Mouse (Mus musculus): ENCODE data around the gene Gpr152.

Gene Gpr152

DNA sequence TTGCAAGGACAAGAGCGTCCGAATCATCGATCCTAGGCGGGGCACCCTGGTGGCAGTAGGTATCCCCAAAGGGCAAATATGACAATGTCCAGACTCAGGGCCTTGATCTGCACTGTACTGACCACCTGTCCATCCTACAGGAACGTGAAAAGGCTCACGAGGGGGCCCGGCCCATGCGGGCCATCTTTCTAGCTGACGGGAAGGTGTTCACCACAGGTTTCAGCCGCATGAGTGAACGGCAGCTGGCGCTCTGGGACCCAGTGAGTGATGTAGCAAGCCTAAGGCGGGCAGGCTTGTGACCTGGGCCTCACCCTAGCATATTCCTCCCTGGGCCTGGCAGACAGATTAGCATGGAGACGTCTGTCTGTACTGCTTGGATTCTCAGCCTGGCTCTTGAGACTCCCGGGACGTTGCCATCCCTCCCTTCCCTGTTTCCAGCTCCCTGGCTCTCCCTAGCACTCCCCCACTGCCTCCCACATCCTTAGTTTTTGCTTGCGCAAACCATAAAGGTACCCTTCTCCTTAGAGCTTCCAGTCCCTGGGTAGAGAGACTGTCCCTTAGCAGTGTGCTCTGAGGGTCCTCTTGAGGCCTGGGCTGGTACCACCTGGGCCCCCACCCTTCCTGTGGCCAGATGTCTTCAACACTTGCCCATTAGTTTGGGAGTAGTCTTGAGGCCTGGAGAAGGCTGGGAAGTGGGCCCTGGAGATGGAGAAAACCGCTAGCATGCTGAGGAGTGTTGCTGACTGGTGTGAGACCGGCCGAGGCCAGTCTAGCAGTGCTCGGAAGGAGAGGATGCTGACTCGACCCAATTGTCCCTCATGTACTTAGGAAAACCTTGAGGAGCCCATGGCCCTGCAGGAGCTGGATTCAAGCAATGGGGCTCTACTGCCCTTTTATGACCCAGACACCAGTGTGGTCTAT, 11.2 kb downstream of the Gpr152 start:
- DNase-seq (ENCODE audit: low spot score) = peak; percentile 71

DNA sequence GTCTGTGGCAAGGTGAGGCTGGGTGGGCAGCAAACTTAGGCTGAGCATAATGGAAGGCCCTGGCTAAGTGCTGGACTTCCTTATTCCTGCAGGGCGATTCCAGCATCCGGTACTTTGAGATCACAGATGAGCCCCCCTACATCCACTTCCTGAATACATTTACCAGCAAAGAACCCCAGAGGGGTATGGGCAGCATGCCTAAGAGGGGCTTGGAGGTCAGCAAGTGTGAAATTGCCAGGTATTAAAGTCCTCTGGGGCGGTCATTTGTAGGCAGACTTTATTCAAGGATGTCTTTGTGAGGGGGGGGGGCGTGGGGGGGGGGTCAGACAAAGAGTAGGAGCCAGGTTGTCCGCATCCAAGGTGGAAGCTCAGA, 11.9 kb downstream of the Gpr152 start:
- DNase-seq (ENCODE audit: low spot score) = no peak

DNA sequence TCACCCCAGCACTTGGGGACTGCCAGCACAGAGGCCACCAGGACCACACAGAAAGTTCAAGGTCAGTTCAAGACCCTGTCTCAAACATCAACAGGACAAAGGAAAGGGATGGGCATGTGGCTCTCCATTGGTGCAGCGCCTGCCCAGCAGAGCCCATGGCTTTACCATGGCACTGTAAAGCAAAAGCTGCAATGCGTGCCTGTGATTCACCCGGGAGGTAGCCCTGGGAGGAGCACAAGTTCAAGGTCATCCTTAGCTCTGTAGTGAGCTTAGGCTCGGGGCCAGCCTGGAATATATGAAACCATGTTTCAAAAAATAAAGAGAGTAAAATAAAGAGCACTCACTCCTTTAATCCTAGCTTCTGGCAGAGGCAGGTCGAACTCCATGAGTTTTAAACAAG, 12.3 kb downstream of the Gpr152 start:
- DNase-seq (ENCODE audit: low spot score) = no peak

DNA sequence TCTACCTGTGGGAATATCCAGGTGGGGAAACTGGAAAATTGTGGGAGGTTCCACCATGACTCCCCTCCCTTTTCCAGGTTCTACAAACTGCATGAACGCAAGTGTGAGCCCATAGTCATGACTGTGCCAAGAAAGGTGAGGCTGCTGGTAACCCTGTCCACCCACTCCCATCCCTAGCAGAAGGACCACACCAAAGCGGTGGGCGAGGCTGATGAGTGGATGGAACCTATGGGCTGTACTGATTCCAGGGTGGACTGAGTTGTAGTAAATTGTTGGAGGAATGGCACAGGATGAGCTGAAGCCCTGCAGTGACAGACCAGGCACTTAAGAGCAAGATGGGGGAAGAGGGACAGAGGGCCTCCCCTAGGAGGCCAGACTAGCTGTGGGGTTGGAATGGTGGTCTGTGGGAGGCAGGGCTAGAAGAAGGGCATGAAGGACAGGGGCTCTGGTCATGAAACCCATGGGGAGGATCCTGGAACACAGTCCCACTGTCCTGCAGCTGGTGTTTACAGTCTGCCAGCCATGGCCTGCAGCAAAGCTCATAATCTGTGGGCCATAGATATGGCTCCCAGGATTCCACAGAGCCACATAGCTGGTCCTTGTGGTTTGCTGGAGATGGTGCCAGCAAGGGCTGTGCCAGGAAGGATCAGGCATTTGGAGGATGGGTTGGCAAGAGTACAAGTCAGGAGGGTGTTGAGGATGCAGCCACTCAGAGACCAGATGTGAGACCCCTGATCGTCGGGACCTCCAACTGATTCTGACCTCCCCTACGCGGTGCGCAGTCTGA, 13.1 kb downstream of the Gpr152 start:
- no peak for DNase-seq (ENCODE audit: low spot score)

DNA sequence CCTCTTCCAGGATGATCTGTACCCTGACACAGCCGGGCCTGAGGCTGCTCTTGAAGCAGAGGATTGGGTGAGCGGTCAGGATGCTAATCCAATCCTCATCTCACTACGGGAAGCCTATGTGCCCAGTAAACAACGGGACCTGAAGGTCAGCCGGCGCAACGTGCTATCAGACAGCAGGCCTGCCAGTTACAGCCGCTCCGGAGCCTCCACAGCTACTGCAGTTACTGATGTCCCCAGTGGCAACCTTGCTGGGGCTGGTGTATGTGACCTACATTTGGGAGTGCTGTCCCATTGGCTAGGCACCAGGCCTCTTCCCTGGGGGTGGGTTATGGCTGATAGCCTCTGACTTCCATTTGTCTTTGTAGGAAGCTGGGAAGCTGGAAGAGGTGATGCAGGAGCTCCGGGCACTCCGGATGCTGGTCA, 13.7 kb downstream of the Gpr152 start, which contains the start of gene Ptprcap:
TSS of gene Ptprcap (plus strand) at position 373 of the 423 bp plus-strand sequence.
- DNase-seq (ENCODE audit: low spot score) = no peak

DNA sequence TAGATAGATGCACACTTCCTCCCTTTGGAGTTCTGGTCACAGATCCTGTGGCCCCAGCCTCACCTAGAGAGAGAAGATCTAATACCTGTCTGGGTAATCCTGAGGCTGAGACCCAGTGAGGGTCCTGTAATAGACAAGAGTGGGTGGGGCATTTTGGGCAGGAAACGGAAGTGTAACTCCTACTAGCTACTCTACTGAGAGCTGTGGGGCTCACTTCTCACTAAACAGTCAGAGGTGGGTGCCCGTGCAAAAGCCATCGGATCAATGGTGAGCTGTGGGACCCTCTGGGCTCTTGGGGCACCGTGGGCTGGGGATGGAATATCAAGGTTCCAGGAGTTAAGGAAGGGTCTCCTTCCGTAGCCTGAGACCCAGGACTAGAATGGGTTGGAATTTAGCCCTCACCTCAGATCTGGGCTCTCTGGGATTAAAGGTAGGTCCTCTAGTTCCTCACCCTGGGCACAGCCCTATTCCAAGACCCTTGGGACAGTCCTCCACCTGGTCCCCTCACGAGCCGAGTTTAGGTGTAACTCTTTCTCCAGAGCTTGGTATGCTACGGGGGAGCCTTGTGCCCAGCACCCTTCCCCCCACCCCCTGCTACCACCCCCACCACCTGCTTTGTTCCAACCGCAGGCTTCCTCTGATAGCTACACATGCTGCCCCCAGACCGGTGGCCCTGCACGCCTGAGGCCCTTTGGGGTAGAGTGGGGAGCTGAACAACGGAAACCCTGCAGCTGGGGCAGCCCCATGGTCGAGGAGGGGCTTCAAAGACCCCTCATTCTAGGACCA, 15.0 kb downstream of the Gpr152 start:
- DNase-seq (ENCODE audit: low spot score) = no peak

DNA sequence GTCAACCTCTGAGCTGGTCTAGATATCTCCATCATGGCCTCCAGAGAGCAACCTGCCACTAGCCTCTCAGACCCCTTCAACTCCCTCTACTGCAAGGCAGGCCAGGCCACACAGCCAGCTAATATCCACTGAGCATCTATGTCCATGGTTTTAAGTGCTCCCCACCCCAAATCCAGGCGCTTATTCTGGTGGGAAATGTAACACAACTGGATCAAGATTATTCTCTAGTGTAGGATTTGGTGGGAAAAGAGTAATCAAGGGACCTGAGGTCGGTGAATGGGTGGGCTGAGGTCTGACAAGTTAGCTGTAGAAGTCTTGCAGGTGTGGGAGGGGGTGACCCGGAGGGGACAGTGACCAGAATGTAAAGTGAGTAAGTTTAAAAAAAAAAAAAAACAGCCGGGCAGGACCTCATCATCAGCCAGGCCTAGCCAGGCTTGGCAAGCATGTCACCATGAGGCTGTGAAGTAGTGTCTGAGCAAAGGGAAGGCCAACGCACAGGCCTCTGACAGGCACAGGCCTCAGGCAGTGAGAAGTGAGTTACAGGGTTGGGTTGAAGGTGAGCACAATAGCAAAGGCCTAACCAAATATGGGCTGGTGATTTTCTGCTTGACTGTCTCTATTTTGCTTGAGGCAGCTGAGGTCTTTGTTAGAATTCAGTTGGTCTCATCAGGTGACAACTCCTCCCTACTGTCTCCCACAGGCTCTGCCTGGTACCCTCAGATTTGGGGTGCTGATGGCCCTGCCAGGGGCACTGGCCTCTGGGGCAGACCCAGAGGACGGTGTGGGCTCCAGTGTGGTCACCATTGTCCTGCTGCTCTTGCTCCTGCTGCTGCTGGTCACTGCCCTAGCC, 15.9 kb downstream of the Gpr152 start:
- no peak for DNase-seq (ENCODE audit: low spot score)

DNA sequence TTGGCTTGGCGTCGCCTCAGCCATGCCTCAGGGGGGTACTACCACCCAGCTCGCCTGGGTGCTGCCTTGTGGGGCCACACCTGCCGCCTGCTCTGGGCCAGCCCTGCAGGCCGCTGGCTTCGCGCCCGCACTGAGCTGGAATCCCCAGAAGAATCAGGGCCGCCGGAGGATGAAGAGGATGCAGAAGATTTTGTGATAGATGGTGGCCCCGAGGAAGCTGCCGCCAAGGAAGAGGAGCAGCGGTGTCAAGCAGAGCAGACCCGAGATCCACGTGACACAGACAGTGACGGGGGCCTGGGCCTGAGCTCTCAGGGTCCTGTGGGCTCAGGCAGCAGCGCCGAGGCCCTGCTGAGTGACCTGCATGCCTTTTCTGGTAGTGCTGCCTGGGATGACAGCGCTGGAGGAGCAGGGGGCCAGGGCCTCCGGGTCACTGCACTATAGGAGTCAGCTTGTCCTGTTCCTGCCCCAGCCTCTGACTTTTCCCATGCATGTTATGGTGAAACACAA, 16.5 kb downstream of the Gpr152 start:
- no peak for DNase-seq (ENCODE audit: low spot score)

DNA sequence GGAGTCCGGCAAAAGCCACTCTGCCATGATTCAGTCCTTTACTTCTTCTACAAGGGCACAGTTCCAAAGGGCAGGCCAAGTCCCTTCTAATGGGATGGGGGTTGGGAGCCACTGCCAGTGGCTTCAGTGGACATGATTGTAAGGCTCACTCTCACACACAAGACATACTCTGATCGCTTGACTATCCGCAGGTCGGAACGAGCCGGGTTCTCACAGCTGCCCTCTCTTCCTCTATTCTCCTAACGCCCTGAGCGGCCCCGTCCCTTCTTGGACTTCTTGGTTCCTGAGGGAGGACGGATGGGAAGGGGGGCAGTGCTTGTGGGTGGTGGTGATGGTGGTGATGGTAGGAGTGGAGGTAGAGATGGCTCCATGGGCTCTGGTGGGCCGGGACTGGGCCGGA, 17.2 kb downstream of the Gpr152 start:
- no peak for DNase-seq (ENCODE audit: low spot score)

DNA sequence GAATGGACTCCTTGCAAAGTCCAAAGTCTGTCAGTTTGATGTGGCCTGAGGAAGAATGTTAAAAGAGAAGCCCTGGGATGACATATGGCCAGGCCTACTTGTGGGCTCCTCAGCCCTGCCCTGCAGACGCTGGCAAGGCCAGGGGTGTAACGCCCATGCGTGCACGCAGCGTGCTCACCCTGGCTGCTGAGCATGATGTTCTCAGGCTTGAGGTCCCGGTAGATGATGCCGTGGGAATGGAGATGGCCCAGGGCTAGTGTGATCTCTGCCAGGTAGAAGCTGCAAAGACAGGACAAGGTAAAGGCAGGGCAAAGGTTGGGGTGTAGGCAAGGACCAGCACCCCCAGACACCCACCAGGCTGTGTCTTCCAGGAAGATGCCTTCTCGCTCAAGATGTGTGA, 19.5 kb downstream of the Gpr152 start:
- DNase-seq (ENCODE audit: low spot score) = no peak

DNA sequence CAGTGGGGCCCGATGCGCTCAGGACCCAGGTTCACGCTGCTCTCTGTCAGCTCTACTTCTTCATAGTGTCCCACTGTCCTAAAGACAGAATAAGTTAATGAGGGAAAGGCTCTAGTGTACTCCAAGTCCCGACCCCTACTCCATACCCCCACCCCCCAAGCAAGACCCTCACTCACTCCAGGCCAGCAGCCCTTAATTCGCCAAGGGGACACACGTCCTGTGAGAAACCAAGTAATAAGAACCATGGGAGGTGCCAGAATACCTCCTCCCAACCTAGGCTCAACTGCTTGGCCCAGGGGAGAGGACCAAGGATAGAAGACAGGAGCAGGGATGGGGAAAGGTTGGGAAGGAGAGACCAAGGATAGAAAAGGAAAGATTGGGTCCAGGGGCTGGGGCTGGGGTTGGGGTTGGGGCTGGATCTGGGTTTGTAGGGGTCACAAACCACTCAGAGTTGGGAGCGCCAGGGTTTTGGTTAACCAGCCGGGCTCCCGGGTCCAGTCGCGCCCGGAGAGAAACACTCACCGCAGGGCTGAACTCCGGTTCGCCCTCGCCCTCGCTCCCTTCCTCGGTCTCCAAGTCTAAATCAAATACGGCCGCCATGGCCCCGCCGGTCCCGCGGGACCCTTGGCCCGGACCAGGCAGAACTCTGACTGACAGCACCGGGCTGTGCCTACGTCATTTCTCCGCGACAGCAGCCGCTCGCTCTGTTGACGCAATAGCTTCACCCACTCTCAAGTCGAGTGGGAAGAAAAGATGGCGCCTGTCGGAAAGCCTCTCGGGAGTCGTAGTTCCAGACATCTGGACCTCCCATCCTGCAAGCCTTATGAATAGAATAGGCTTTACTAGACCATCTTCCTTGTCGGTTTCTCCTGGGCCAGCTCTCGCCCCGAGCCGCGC, 23.3 kb downstream of the Gpr152 start, which contains the start of gene Rps6kb2:
TSS of gene Rps6kb2 (minus strand) at position 709 of the 897 bp plus-strand sequence.
- peak; percentile 96 for DNase-seq (ENCODE audit: low spot score)

DNA sequence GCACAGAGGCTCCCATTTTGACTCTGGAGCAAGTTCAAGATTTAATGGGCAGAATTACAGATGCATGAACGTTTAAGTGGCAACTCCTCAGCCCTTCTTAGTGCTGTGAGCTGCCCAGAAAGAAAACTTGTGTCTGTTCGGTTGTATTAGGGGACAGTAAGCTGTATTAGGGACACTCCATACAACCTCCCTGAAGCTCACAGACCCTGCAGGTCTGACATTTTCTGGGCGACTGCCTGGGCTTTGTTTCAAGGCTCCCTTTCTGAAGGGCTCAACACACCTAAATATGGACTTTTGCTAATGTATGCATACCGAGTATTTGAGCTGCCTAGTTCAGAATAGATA, 23.9 kb downstream of the Gpr152 start:
- DNase-seq (ENCODE audit: low spot score) = no peak

DNA sequence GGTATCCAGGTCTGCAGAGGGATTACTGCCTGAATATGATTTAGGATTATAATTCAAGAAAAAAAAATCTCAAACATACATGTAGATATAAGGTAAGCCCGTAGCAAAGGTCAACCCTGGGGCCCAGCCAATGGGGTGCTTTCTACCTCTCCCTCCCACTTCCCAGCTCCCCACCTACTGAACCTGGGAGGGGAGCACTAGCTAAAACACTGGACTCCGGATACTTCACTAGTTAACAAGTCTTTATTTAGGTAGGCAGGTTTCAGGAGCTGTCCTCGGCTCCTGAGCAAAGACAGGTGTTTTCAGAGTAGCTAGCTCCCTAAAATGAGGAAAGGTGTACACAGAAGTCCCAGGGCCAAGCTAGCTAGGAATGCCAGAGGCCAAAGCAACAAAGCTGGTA, 24.5 kb downstream of the Gpr152 start:
- no peak for DNase-seq (ENCODE audit: low spot score)

DNA sequence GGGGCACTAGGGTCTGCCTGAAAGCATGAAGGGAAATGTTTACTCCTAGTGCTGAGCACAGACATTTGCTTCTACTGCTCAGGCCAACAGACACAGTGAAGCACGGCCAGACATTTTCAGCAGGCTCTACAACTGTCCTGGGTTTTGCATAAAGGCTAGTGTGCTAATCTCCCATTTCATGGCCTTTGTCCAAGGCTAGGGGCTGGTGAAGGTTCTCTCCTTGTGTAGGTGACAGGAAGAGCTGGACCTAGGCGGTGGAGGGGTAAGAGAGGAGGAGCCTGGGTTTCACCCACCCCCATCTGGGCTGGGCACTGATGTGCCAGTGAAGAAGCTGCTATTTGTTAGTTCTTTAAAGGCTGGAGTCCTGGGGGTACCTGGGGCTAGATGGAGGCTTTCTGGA, 25.1 kb downstream of the Gpr152 start:
- DNase-seq (ENCODE audit: low spot score) = no peak

DNA sequence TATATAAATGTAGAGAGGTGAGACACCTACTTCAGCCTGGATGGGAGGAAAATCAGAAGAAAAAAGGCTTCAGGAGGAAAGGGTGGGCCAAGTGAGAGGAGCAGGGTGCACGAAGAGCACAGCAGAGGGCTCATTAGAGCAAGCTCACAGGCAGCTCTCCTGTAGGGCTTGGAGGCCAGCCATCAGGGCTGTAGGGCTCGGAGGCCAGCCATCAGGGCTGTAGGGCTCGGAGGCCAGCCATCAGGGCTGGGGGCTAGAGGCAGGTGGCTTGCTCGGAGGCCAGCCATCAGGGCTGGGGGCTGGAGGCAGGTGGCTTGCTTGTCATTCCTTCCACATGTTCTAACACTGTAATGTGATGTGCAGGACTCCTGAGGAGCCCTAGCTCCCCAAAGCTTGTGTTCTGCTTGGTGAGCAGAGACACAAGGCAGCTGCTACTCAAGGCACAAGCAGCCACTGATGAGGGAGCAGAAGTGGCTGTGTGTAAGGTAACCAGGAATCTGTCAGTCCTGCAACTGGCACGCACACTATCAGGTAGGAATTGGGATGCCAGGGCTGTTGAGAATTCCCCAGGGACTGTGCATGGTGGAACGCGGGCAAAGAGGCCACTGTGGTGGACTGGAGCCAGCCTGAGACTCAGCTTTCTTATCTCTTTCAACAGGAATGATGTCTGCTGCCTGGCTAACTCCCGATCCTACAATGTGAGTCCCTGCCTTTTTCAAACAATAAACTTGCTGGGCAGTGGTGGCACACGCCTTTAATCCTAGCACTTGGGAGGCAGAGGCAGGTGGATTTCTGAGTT, 27.3 kb downstream of the Gpr152 start:
- DNase-seq (ENCODE audit: low spot score) = no peak

DNA sequence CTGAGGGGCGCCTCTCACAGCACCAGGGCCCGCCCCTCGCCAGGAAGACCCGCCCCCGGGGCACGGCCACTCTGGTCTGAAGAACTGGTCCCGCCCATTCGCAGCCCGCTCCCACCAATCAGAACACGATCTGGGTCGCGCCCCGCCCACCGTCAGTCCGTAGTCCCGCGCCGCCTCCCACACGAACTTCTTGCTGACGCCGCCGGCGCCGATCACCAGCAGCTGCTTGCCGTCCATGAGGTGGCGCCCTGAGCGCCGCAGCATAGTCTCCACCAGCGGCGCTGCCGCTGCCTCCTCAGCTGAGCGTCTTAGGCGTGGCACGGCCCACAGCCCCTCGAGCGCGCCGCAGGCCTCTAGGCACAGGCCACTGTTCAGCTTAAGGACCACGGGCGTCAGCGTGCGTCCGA, 29.8 kb downstream of the Gpr152 start:
- peak; percentile 99 for DNase-seq (ENCODE audit: low spot score)

DNA sequence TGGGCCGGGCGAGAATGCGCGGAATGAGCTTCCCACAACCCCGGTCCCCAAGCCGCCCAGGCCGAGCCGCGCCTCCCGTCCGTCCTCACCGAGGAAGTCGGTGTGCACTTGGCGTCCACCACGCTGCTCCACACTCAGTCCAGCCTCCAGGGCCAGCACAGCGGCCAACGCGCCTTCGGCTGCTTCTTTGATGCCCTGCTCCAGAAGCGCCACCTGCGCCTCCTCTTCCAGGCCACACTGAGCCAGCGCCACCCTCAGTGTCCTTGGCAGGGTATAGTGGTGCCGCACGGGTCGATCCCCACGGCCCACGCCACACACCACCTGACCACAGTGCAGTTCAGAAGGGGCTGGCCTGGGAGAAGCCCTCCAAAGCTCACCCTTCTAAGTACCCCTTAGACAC, 30.2 kb downstream of the Gpr152 start:
- DNase-seq (ENCODE audit: low spot score) = no peak

DNA sequence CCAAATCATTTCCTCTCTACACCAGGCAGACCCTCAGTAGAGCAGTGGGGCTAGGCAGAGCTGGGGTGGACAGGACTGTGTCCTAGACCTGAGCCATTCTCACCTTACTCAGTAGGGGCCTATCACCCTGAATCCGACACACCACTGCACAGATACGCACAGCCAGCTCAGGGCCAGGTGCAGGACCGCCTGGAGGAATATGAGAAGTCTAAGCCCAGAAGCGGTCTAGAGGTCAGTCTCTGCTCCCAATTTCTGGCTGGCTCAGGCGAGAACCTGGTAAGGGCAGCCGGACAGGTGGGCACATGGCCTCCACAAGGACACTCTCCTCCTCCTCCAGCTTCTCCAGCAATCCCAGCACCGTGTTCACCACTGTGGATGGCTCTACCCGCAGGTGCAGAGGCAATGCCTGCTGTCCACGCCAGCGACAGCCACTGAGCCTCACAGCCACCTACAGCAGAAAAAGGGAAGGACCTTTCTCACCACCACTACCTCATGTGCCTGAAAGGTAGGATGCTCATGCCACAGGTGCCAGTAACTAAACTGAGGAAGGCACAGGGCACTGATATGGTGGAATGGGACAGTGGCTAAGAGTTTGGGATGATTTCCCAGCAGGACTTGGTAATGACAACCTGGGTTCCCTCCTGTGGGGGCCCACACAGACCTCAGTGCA, 31.3 kb downstream of the Gpr152 start:
- no peak for DNase-seq (ENCODE audit: low spot score)
